Mouse (Mus musculus): ENCODE measurements at regions not wholly inside any gene's neighbourhood (a gene's known extent, or its start where the extent isn't known, plus 50 kb on each side); places are given as distances from the start of the nearest gene placed in this dataset.

- no peaks in the 10 kb centered on the region for H3K79me2 ChIP-seq (ENCODE audit: control insufficient read depth, insufficient read depth, low read length)
- no peaks in the 10 kb centered on the region for H3K27me3 ChIP-seq (ENCODE audit: control insufficient read depth, insufficient read depth, low read length)
- no peaks in the 10 kb centered on the region; the same call in 1 of the 2 replicates for H3K4me1 ChIP-seq (ENCODE audit: control insufficient read depth, insufficient read depth, low read length)
- no peak overlapping the region for H3K4me3 ChIP-seq (ENCODE audit: insufficient read depth, low read depth, low read length)
- no peak overlapping the region; the same call in 1 of the 2 replicates for H3K27ac ChIP-seq (replicated peaks; ENCODE audit: insufficient read depth, low read depth, low read length)
- 15% methylated on average over 3 of the region's 3 CpGs for WGBS
- peak; percentile 89 for DNase-seq (ENCODE audit: extremely low read depth, low read depth, low spot score)
- H3K36me3 ChIP-seq (ENCODE audit: control insufficient read depth, insufficient read depth, low read length): no peaks in the 10 kb centered on the region
- no peak for TF ChIP-seq POLR2A (IDR thresholded peaks at IDR 0.05; ENCODE audit: extremely low read depth, insufficient read depth, low read length)
- no peak for TF ChIP-seq CTCF (IDR thresholded peaks at IDR 0.05; ENCODE audit: low read depth, low read length)
- H3K9ac ChIP-seq (ENCODE audit: low read depth, low read length): no peak overlapping the region
These were observed 358.6 kb upstream of the Nr3c2 start for GRCm38 (mm10) chr8:76540611-76541010.

- DNase-seq (ENCODE audit: extremely low read depth, low read depth, low spot score): no peak
- Histone ChIP-seq H3K36me3 (ENCODE audit: control insufficient read depth, insufficient read depth, low read length) (no peaks in the 10 kb centered on the region), H3K9ac (ENCODE audit: low read depth, low read length) (no peak overlapping the region), H3K4me1 (ENCODE audit: control insufficient read depth, insufficient read depth, low read length) (no peaks in the 10 kb centered on the region), H3K4me3 (ENCODE audit: insufficient read depth, low read depth, low read length) (no peak overlapping the region), H3K27ac (replicated peaks; ENCODE audit: insufficient read depth, low read depth, low read length) (no peak overlapping the region), H3K79me2 (ENCODE audit: control insufficient read depth, insufficient read depth, low read length) (no peaks in the 10 kb centered on the region), H3K27me3 (ENCODE audit: control insufficient read depth, insufficient read depth, low read length) (no peaks in the 10 kb centered on the region)
- 76% methylated on average over 2 of the region's 2 CpGs for WGBS
- TF ChIP-seq CTCF (IDR thresholded peaks at IDR 0.05; ENCODE audit: low read depth, low read length) (no peak), POLR2A (IDR thresholded peaks at IDR 0.05; ENCODE audit: extremely low read depth, insufficient read depth, low read length) (no peak)
These were observed 347.6 kb upstream of the Nr3c2 start for GRCm38 (mm10) chr8:76551681-76552080.

- H3K4me3 ChIP-seq (ENCODE audit: insufficient read depth, low read depth, low read length): no peak overlapping the region
- H3K36me3 ChIP-seq (ENCODE audit: control insufficient read depth, insufficient read depth, low read length): no peaks in the 10 kb centered on the region
- no peak for TF ChIP-seq CTCF (IDR thresholded peaks at IDR 0.05; ENCODE audit: low read depth, low read length)
- no peak for TF ChIP-seq POLR2A (IDR thresholded peaks at IDR 0.05; ENCODE audit: extremely low read depth, insufficient read depth, low read length)
- no peak overlapping the region for H3K27ac ChIP-seq (replicated peaks; ENCODE audit: insufficient read depth, low read depth, low read length)
- H3K79me2 ChIP-seq (ENCODE audit: control insufficient read depth, insufficient read depth, low read length): no peaks in the 10 kb centered on the region
- 42% methylated on average over 1 of the region's 1 CpGs for WGBS
- no peaks in the 10 kb centered on the region for H3K27me3 ChIP-seq (ENCODE audit: control insufficient read depth, insufficient read depth, low read length)
- H3K9ac ChIP-seq (ENCODE audit: low read depth, low read length): no peak overlapping the region
- H3K4me1 ChIP-seq (ENCODE audit: control insufficient read depth, insufficient read depth, low read length): no peaks in the 10 kb centered on the region
- DNase-seq (ENCODE audit: extremely low read depth, low read depth, low spot score): no peak
These were observed 297.7 kb upstream of the Nr3c2 start for GRCm38 (mm10) chr8:76601566-76601965.

- H3K27me3 ChIP-seq (ENCODE audit: control insufficient read depth, insufficient read depth, low read length): no peaks in the 10 kb centered on the region
- TF ChIP-seq CTCF (IDR thresholded peaks at IDR 0.05; ENCODE audit: low read depth, low read length): no peak
- no peak for TF ChIP-seq POLR2A (IDR thresholded peaks at IDR 0.05; ENCODE audit: extremely low read depth, insufficient read depth, low read length)
- no peak for DNase-seq (ENCODE audit: extremely low read depth, low read depth, low spot score)
- H3K9ac ChIP-seq (ENCODE audit: low read depth, low read length): no peak overlapping the region
- H3K27ac ChIP-seq (replicated peaks; ENCODE audit: insufficient read depth, low read depth, low read length): no peak overlapping the region
- no peaks in the 10 kb centered on the region for H3K4me1 ChIP-seq (ENCODE audit: control insufficient read depth, insufficient read depth, low read length)
- no peaks in the 10 kb centered on the region for H3K79me2 ChIP-seq (ENCODE audit: control insufficient read depth, insufficient read depth, low read length)
- no peaks in the 10 kb centered on the region for H3K36me3 ChIP-seq (ENCODE audit: control insufficient read depth, insufficient read depth, low read length)
- WGBS: 80% methylated on average over 2 of the region's 2 CpGs
- no peak overlapping the region for H3K4me3 ChIP-seq (ENCODE audit: insufficient read depth, low read depth, low read length)
These were observed 280.5 kb upstream of the Nr3c2 start for GRCm38 (mm10) chr8:76618721-76619120.

GRCm38 (mm10) chr8:76620853-76621252 lies 278.4 kb upstream of the Nr3c2 start:
- Histone ChIP-seq H3K79me2 (ENCODE audit: control insufficient read depth, insufficient read depth, low read length) (no peaks in the 10 kb centered on the region), H3K36me3 (ENCODE audit: control insufficient read depth, insufficient read depth, low read length) (no peaks in the 10 kb centered on the region), H3K27me3 (ENCODE audit: control insufficient read depth, insufficient read depth, low read length) (no peaks in the 10 kb centered on the region), H3K27ac (replicated peaks; ENCODE audit: insufficient read depth, low read depth, low read length) (no peak overlapping the region), H3K4me1 (ENCODE audit: control insufficient read depth, insufficient read depth, low read length) (no peaks in the 10 kb centered on the region), H3K9ac (ENCODE audit: low read depth, low read length) (no peak overlapping the region), H3K4me3 (ENCODE audit: insufficient read depth, low read depth, low read length) (no peak overlapping the region)
- TF ChIP-seq CTCF (IDR thresholded peaks at IDR 0.05; ENCODE audit: low read depth, low read length) (no peak), POLR2A (IDR thresholded peaks at IDR 0.05; ENCODE audit: extremely low read depth, insufficient read depth, low read length) (no peak)
- 73% methylated on average over 3 of the region's 3 CpGs for WGBS
- DNase-seq (ENCODE audit: extremely low read depth, low read depth, low spot score): no peak

- H3K36me3 ChIP-seq (ENCODE audit: control insufficient read depth, insufficient read depth, low read length): no peaks in the 10 kb centered on the region
- no peaks in the 10 kb centered on the region for H3K4me1 ChIP-seq (ENCODE audit: control insufficient read depth, insufficient read depth, low read length)
- H3K79me2 ChIP-seq (ENCODE audit: control insufficient read depth, insufficient read depth, low read length): no peaks in the 10 kb centered on the region
- no peak overlapping the region for H3K27ac ChIP-seq (replicated peaks; ENCODE audit: insufficient read depth, low read depth, low read length)
- H3K9ac ChIP-seq (ENCODE audit: low read depth, low read length): no peak overlapping the region
- H3K4me3 ChIP-seq (ENCODE audit: insufficient read depth, low read depth, low read length): no peak overlapping the region
- no peak for DNase-seq (ENCODE audit: extremely low read depth, low read depth, low spot score)
- H3K27me3 ChIP-seq (ENCODE audit: control insufficient read depth, insufficient read depth, low read length): no peaks in the 10 kb centered on the region
- TF ChIP-seq POLR2A (IDR thresholded peaks at IDR 0.05; ENCODE audit: extremely low read depth, insufficient read depth, low read length): no peak
- no peak for TF ChIP-seq CTCF (IDR thresholded peaks at IDR 0.05; ENCODE audit: low read depth, low read length)
- WGBS: 71% methylated on average over 1 of the region's 1 CpGs
These were observed 266.2 kb upstream of the Nr3c2 start for GRCm38 (mm10) chr8:76633086-76633485.
